Mouse (Mus musculus) intestine, postnatal 0 days (tissue): ENCODE data around the gene Ccdc116. TPM values are rescaled to one million over a fixed set of nuclear protein-coding genes. Genes with fewer than 3 reads are reported as not detected.
A peak's percentile ranks its signal among the peaks of the same experiment; 100 is the strongest.
"Not testable (repeated sequence)": the region's sequence is repeated elsewhere in the genome, so short reads cannot be mapped to it uniquely, and the experiment has no call there.

ENCODE experiments used
- ATAC-seq: fragments of 200-750 bp; cut with Nextera tagmentation; 2 replicates; pipeline ENCODE4 v1.8.0; 2017; ENCODE audit warnings: mild to moderate bottlenecking, moderate TSS enrichment, moderate library complexity
- H3K27ac ChIP-seq: fragments of 300-500 bp; sonication (generic); 2 replicates; pipeline ENCODE4 v1.5.1; 2014; ENCODE audit warnings: mild to moderate bottlenecking, low read depth, low read length, moderate library complexity
- H3K27me3 ChIP-seq: fragments of 300-500 bp; sonication (generic); replicated peaks from 2 replicates; pipeline ENCODE4 v1.6.1; 2014; ENCODE audit warnings: low read length, mixed read lengths; ENCODE audit not compliant: control insufficient read depth, insufficient read depth
- H3K36me3 ChIP-seq: fragments of 300-500 bp; sonication (generic); 2 replicates; pipeline ENCODE4 v1.6.1; 2014; ENCODE audit warnings: mild to moderate bottlenecking, moderate library complexity; ENCODE audit not compliant: control insufficient read depth, insufficient read depth
- H3K4me1 ChIP-seq: fragments of 300-500 bp; sonication (generic); replicated peaks from 2 replicates; pipeline ENCODE4 v1.6.1; 2014; ENCODE audit warnings: antibody characterized with exemption, low read length, mixed read lengths; ENCODE audit not compliant: control insufficient read depth, insufficient read depth
- H3K4me2 ChIP-seq: fragments of 300-500 bp; sonication (generic); replicated peaks from 2 replicates; pipeline ENCODE4 v1.6.1; 2014; ENCODE audit warnings: low read depth, mild to moderate bottlenecking, moderate library complexity
- H3K4me3 ChIP-seq: fragments of 300-500 bp; sonication (generic); 2 replicates; pipeline ENCODE4 v1.5.1; 2014; ENCODE audit warnings: low read depth, low read length
- H3K9ac ChIP-seq: fragments of 300-500 bp; sonication (generic); 2 replicates; pipeline ENCODE4 v1.6.1; 2014; ENCODE audit warnings: mild to moderate bottlenecking, low read depth, low read length
- H3K9me3 ChIP-seq: fragments of 300-500 bp; sonication (generic); 2 replicates; pipeline ENCODE4 v1.6.1; 2016; ENCODE audit warnings: mixed run types; ENCODE audit not compliant: control insufficient read depth
- CTCF ChIP-seq: sonication (generic); IDR thresholded peaks from 2 replicates; pipeline ENCODE4 v1.5.1; 2016; ENCODE audit warnings: low read depth, mild to moderate bottlenecking, control low read depth, antibody characterized with exemption, moderate library complexity
- WGBS: fragments of 180-500 bp; shearing (Covaris S2); extraction: QIAGEN DNeasy Blood & Tissue Kit; methylation state at CpG from one replicate; pipeline ENCODE4 v1.1.7; 2014; 5-methylcytosine and 5-hydroxymethylcytosine counted together
- polyA plus RNA-seq: library from polyadenylated mRNA; unstranded; fragments of >200 nt; fragmentation: Nextera tagmentation; extraction: Ambion mirVana; gene quantifications from 2 replicates; pipeline ENCODE4 v1.2.1, GENCODE M21; 2015

Ccdc116 gene
- polyA plus RNA-seq, 1 experiment from 2014 or later = 1.7 TPM

- ATAC-seq = no peak
- no peak for TF ChIP-seq CTCF
- Histone ChIP-seq H3K4me1 (0 out of 2 replicates have a peak, but pooled peaks cover 4% of the 10 kb centered on the region), H3K4me3 (no peak overlapping the region), H3K27me3 (no peaks in the 10 kb centered on the region), H3K27ac (no peak overlapping the region), H3K9ac (no peak overlapping the region), H3K9me3 (no peaks in the 10 kb centered on the region), H3K36me3 (peaks cover 15% of the 10 kb centered on the region; the same call in 1 of the 2 replicates), H3K4me2 (no peak overlapping the region)
- WGBS = 96% methylated on average over 3 of the region's 3 CpGs
Observed at GRCm38 (mm10) chr16:17179706-17180105, 32.7 kb upstream of the Ccdc116 start.

- WGBS = 93% methylated on average over 1 of the region's 1 CpGs
- Histone ChIP-seq H3K9me3 (no peaks in the 10 kb centered on the region), H3K9ac (no peak overlapping the region)
Observed at GRCm38 (mm10) chr16:17177623-17178170, 30.7 kb upstream of the Ccdc116 start.

GRCm38 (mm10) chr16:17175765-17176164 lies 28.7 kb upstream of the Ccdc116 start:
- no peak for TF ChIP-seq CTCF
- H3K36me3 ChIP-seq = peaks cover 15% of the 10 kb centered on the region; the same call in 1 of the 2 replicates
- ATAC-seq = peak; percentile 85

More at GRCm38 (mm10) chr16:17177623-17178170, 30.7 kb upstream of the Ccdc116 start:
- Histone ChIP-seq H3K4me3 (no peak overlapping the region), H3K4me1 (0 out of 2 replicates have a peak, but pooled peaks cover 4% of the 10 kb centered on the region), H3K4me2 (no peak overlapping the region), H3K36me3 (peaks cover 15% of the 10 kb centered on the region; the same call in 1 of the 2 replicates), H3K27ac (no peak overlapping the region), H3K27me3 (no peaks in the 10 kb centered on the region)
- no peak for ATAC-seq
- no peak for TF ChIP-seq CTCF

GRCm38 (mm10) chr16:17168049-17168448 lies 21.0 kb upstream of the Ccdc116 start:
- peak overlapping the region; percentile 75 for H3K27ac ChIP-seq
- no peak for ATAC-seq

More at GRCm38 (mm10) chr16:17175765-17176164, 28.7 kb upstream of the Ccdc116 start:
- Histone ChIP-seq H3K9ac (no peak overlapping the region), H3K4me1 (0 out of 2 replicates have a peak, but pooled peaks cover 4% of the 10 kb centered on the region), H3K27ac (peak overlapping the region; percentile 62; the same call in 1 of the 2 replicates), H3K4me2 (0 out of 2 replicates have a peak overlapping the region, but pooled peaks have one; percentile 13), H3K9me3 (no peaks in the 10 kb centered on the region), H3K27me3 (no peaks in the 10 kb centered on the region), H3K4me3 (no peak overlapping the region)
- WGBS = 53% methylated on average over 2 of the region's 2 CpGs

GRCm38 (mm10) chr16:17167179-17167578 lies 20.1 kb upstream of the Ccdc116 start:
- H3K4me1 ChIP-seq = 0 out of 2 replicates have a peak, but pooled peaks cover 7% of the 10 kb centered on the region
- H3K4me2 ChIP-seq = peak overlapping the region; percentile 17; the same call in 1 of the 2 replicates
- no peak overlapping the region for H3K4me3 ChIP-seq
- ATAC-seq = peak; percentile 77
- peak overlapping the region; percentile 75 for H3K27ac ChIP-seq
- no peak overlapping the region for H3K9ac ChIP-seq
- H3K27me3 ChIP-seq = no peaks in the 10 kb centered on the region
- H3K36me3 ChIP-seq = 0 out of 2 replicates have a peak, but pooled peaks cover 7% of the 10 kb centered on the region
- no peaks in the 10 kb centered on the region for H3K9me3 ChIP-seq
- TF ChIP-seq CTCF = no peak

More at GRCm38 (mm10) chr16:17168049-17168448, 21.0 kb upstream of the Ccdc116 start:
- H3K36me3 ChIP-seq = 0 out of 2 replicates have a peak, but pooled peaks cover 7% of the 10 kb centered on the region
- 67% methylated on average over 5 of the region's 5 CpGs for WGBS
- H3K9ac ChIP-seq = no peak overlapping the region
- no peak overlapping the region for H3K4me3 ChIP-seq
- 0 out of 2 replicates have a peak, but pooled peaks cover 7% of the 10 kb centered on the region for H3K4me1 ChIP-seq
- no peak overlapping the region for H3K4me2 ChIP-seq
- no peaks in the 10 kb centered on the region for H3K9me3 ChIP-seq
- TF ChIP-seq CTCF = no peak
- H3K27me3 ChIP-seq = no peaks in the 10 kb centered on the region

- not testable (repeated sequence) for H3K9ac ChIP-seq, H3K27me3 ChIP-seq, H3K4me1 ChIP-seq, H3K4me2 ChIP-seq, H3K9me3 ChIP-seq, H3K4me3 ChIP-seq
- H3K36me3 ChIP-seq = 0 out of 2 replicates have a peak, but pooled peaks cover 12% of the 10 kb centered on the region
- 39% methylated on average over 1 of the region's 1 CpGs for WGBS
- H3K27ac ChIP-seq = peak overlapping the region; percentile 75
- peak; percentile 88 for ATAC-seq
Observed at GRCm38 (mm10) chr16:17165478-17165877, 18.4 kb upstream of the Ccdc116 start.
